Mouse (Mus musculus) midbrain, postnatal 0 days (tissue): ENCODE measurements at regions not wholly inside any gene's neighbourhood (a gene's known extent, or its start where the extent isn't known, plus 50 kb on each side); places are given as distances from the start of the nearest gene placed in this dataset.

Experiments used
- ATAC-seq: fragments of 200-750 bp; cut with Nextera tagmentation; 2 replicates; pipeline ENCODE4 v1.8.0; 2017; ENCODE audit warnings: moderate number of reproducible peaks, mild to moderate bottlenecking, moderate TSS enrichment, moderate library complexity; ENCODE audit not compliant: low FRiP score
- DNase-seq: peaks from one replicate; pipeline ENCODE4 v3.0.0-alpha.2; 2015; ENCODE audit warnings: low spot score
- H3K27ac ChIP-seq: fragments of 300-500 bp; sonication (generic); 2 replicates; pipeline ENCODE4 v1.5.1; 2014; ENCODE audit warnings: low read depth, mild to moderate bottlenecking, low read length, mixed read lengths
- H3K27me3 ChIP-seq: fragments of 300-500 bp; sonication (generic); 2 replicates; pipeline ENCODE4 v1.6.1; 2014; ENCODE audit warnings: low read length, control low read depth, mixed read lengths; ENCODE audit not compliant: insufficient read depth
- H3K36me3 ChIP-seq: fragments of 300-500 bp; sonication (generic); 2 replicates; pipeline ENCODE4 v1.6.1; 2014; ENCODE audit warnings: low read length, control low read depth, mixed read lengths; ENCODE audit not compliant: insufficient read depth
- H3K4me1 ChIP-seq: fragments of 300-500 bp; sonication (generic); 2 replicates; pipeline ENCODE4 v1.6.1; 2014; ENCODE audit warnings: mild to moderate bottlenecking, control low read depth, antibody characterized with exemption, low read length, mixed read lengths; ENCODE audit not compliant: insufficient read depth
- H3K4me2 ChIP-seq: fragments of 300-500 bp; sonication (generic); 2 replicates; pipeline ENCODE4 v1.6.1; 2014; ENCODE audit warnings: low read depth, mild to moderate bottlenecking, low read length, mixed read lengths; ENCODE audit not compliant: poor library complexity, severe bottlenecking
- H3K4me3 ChIP-seq: fragments of 300-500 bp; sonication (generic); 2 replicates; pipeline ENCODE4 v1.5.1; 2014; ENCODE audit warnings: low read depth, mild to moderate bottlenecking, low read length, moderate library complexity
- H3K9ac ChIP-seq: fragments of 300-500 bp; sonication (generic); replicated peaks from 2 replicates; pipeline ENCODE4 v1.6.1; 2014; ENCODE audit warnings: mild to moderate bottlenecking, low read length, moderate library complexity, mixed read lengths; ENCODE audit not compliant: poor library complexity, severe bottlenecking
- H3K9me3 ChIP-seq: fragments of 300-500 bp; sonication (generic); 2 replicates; pipeline ENCODE4 v1.6.1; 2016; ENCODE audit warnings: low read length, control low read depth
- CTCF ChIP-seq: IDR thresholded peaks from 2 replicates; pipeline ENCODE4 v1.5.1; 2016; ENCODE audit warnings: antibody characterized with exemption, mild to moderate bottlenecking
- WGBS: fragments of 180-500 bp; shearing (Covaris S2); extraction: QIAGEN DNeasy Blood & Tissue Kit; methylation state at CpG from one replicate; pipeline ENCODE4 v1.1.7; 2014; 5-methylcytosine and 5-hydroxymethylcytosine counted together

GRCm38 (mm10) chr2:133432141-133432813 lies 119.7 kb upstream of the Bmp2 start:
- Histone ChIP-seq H3K27ac (no peak overlapping the region), H3K4me2 (no peak overlapping the region), H3K36me3 (no peaks in the 10 kb centered on the region), H3K4me3 (no peak overlapping the region), H3K9me3 (no peaks in the 10 kb centered on the region), H3K4me1 (no peaks in the 10 kb centered on the region), H3K27me3 (no peaks in the 10 kb centered on the region), H3K9ac (no peak overlapping the region)
- TF ChIP-seq CTCF = no peak
- DNase-seq (no peak), ATAC-seq (no peak)
- WGBS = 88% methylated on average over 10 of the region's 10 CpGs

GRCm38 (mm10) chr2:133436913-133437843 lies 114.8 kb upstream of the Bmp2 start:
- no peaks in the 10 kb centered on the region for H3K9me3 ChIP-seq

GRCm38 (mm10) chr2:133438018-133438417 lies 113.9 kb upstream of the Bmp2 start:
- no peak overlapping the region for H3K9ac ChIP-seq
- no peak overlapping the region for H3K4me2 ChIP-seq
- H3K4me1 ChIP-seq = no peaks in the 10 kb centered on the region
- H3K36me3 ChIP-seq = no peaks in the 10 kb centered on the region
- 55% methylated on average over 4 of the region's 4 CpGs for WGBS
- no peak for DNase-seq
- ATAC-seq = no peak
- H3K4me3 ChIP-seq = no peak overlapping the region
- H3K27me3 ChIP-seq = no peaks in the 10 kb centered on the region
- TF ChIP-seq CTCF = no peak
- H3K27ac ChIP-seq = no peak overlapping the region
- no peaks in the 10 kb centered on the region for H3K9me3 ChIP-seq

More at GRCm38 (mm10) chr2:133436913-133437843, 114.8 kb upstream of the Bmp2 start:
- Histone ChIP-seq H3K27ac (no peak overlapping the region), H3K4me1 (no peaks in the 10 kb centered on the region), H3K4me3 (peak overlapping the region; percentile 8; the same call in 1 of the 2 replicates), H3K27me3 (no peaks in the 10 kb centered on the region), H3K4me2 (peak overlapping the region; percentile 34), H3K9ac (no peak overlapping the region), H3K36me3 (no peaks in the 10 kb centered on the region)
- 61% methylated on average over 22 of the region's 22 CpGs for WGBS
- peak; percentile 28 for DNase-seq
- no peak for ATAC-seq
- no peak for TF ChIP-seq CTCF

- no peak overlapping the region for H3K4me2 ChIP-seq
- no peaks in the 10 kb centered on the region for H3K4me1 ChIP-seq
- H3K9me3 ChIP-seq = no peaks in the 10 kb centered on the region
- TF ChIP-seq CTCF = no peak
- H3K9ac ChIP-seq = no peak overlapping the region
- ATAC-seq = no peak
- no peaks in the 10 kb centered on the region for H3K36me3 ChIP-seq
- 89% methylated on average over 4 of the region's 4 CpGs for WGBS
- H3K27ac ChIP-seq = no peak overlapping the region
- H3K4me3 ChIP-seq = no peak overlapping the region
- H3K27me3 ChIP-seq = no peaks in the 10 kb centered on the region
- no peak for DNase-seq
Measured at GRCm38 (mm10) chr2:133443024-133443423, 108.9 kb upstream of the Bmp2 start.

DNA sequence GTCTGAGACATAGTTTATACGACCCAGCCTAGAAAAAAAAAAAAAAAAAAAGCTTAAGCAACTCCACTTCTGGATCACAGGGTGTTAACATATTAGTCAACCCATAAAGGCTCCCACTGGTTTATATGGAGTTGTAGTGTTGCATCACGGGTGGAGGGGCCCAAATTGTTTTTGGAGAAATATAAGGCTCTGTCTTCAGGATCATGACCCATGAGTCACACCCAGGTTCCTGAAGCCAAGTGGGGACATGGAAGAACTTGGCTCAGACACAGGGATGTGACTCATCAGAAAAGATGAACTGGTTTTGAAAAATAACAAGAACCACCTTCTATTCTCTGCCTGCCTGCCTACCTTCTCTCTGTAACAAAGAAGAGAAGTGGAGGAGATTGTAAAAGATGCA lies 108.5 kb upstream of the Bmp2 start:
- Histone ChIP-seq H3K27me3 (no peaks in the 10 kb centered on the region), H3K36me3 (no peaks in the 10 kb centered on the region), H3K4me3 (no peak overlapping the region), H3K4me2 (no peak overlapping the region), H3K27ac (no peak overlapping the region), H3K9ac (no peak overlapping the region), H3K9me3 (no peaks in the 10 kb centered on the region), H3K4me1 (no peaks in the 10 kb centered on the region)
- no peak for TF ChIP-seq CTCF
- DNase-seq = no peak
- WGBS = 85% methylated on average over 2 of the region's 2 CpGs
- no peak for ATAC-seq

- H3K4me3 ChIP-seq = no peak overlapping the region
- no peak for ATAC-seq
- DNase-seq = no peak
- no peak overlapping the region for H3K9ac ChIP-seq
- no peak for TF ChIP-seq CTCF
- no peak overlapping the region for H3K4me2 ChIP-seq
- 0 out of 2 replicates have a peak, but pooled peaks cover 3% of the 10 kb centered on the region for H3K9me3 ChIP-seq
- H3K27me3 ChIP-seq = no peaks in the 10 kb centered on the region
- no peaks in the 10 kb centered on the region for H3K4me1 ChIP-seq
- WGBS = 85% methylated on average over 6 of the region's 6 CpGs
- no peak overlapping the region for H3K27ac ChIP-seq
- no peaks in the 10 kb centered on the region for H3K36me3 ChIP-seq
Measured at GRCm38 (mm10) chr2:133452947-133453346, 99.0 kb upstream of the Bmp2 start.
